Mouse (Mus musculus): ENCODE data around the gene Lars2. TPM values are rescaled to one million over a fixed set of nuclear protein-coding genes. Genes with fewer than 3 reads are reported as not detected.
"Not testable (repeated sequence)": the region's sequence is repeated elsewhere in the genome, so short reads cannot be mapped to it uniquely, and the experiment has no call there.

Lars2 gene
- 930 and 989 TPM in 2 replicates for polyA plus RNA-seq (2015; fragmentation: Nextera tagmentation; extraction: Ambion mirVana)

- Histone ChIP-seq H3K9ac (peak within 1 kb of the TSS; percentile 77), H3K4me2 (peak within 1 kb of the TSS; percentile 70), H3K4me3 (peak within 1 kb of the TSS; percentile 86), H3K4me1 (peaks cover 10% of the 10 kb centered on the region; the same call in 1 of the 2 replicates), H3K27ac (peak within 1 kb of the TSS; percentile 90), H3K36me3 (no peaks in the 10 kb centered on the region), H3K27me3 (no peaks in the 10 kb centered on the region), H3K9me3 (no peaks in the 10 kb centered on the region)
- WGBS: under 1% methylated on average over 35 of the region's 35 CpGs
- peak; percentile 98 for ATAC-seq (ENCODE audit: borderline replicate concordance, extremely low read depth, low FRiP score, low TSS enrichment)
These were observed at the start of gene Lars2 for GRCm38 (mm10) chr9:123366708-123367385. Lars2 (plus strand) TSS chr9:123366927.

- Histone ChIP-seq H3K4me3 (no peak overlapping the region), H3K27ac (no peak overlapping the region), H3K4me1 (no peaks in the 10 kb centered on the region), H3K9me3 (no peaks in the 10 kb centered on the region), H3K9ac (no peak overlapping the region), H3K4me2 (no peak overlapping the region), H3K36me3 (no peaks in the 10 kb centered on the region), H3K27me3 (no peaks in the 10 kb centered on the region)
- ATAC-seq (ENCODE audit: borderline replicate concordance, extremely low read depth, low FRiP score, low TSS enrichment): no peak
These were observed 40.6 kb upstream of the Lars2 start for GRCm38 (mm10) chr9:123326106-123326505.

- Histone ChIP-seq H3K4me1 (no peaks in the 10 kb centered on the region), H3K9me3 (no peaks in the 10 kb centered on the region), H3K36me3 (no peaks in the 10 kb centered on the region), H3K4me2 (no peak overlapping the region), H3K27ac (no peak overlapping the region), H3K4me3 (no peak overlapping the region), H3K27me3 (no peaks in the 10 kb centered on the region), H3K9ac (no peak overlapping the region)
- no peak for ATAC-seq (ENCODE audit: borderline replicate concordance, extremely low read depth, low FRiP score, low TSS enrichment)
- WGBS: 81% methylated on average over 3 of the region's 3 CpGs
These were observed 38.4 kb upstream of the Lars2 start for GRCm38 (mm10) chr9:123328336-123328735.

- no peak overlapping the region for H3K27ac ChIP-seq
- 89% methylated on average over 7 of the region's 7 CpGs for WGBS
- no peaks in the 10 kb centered on the region for H3K36me3 ChIP-seq
- no peaks in the 10 kb centered on the region for H3K9me3 ChIP-seq
- ATAC-seq (ENCODE audit: borderline replicate concordance, extremely low read depth, low FRiP score, low TSS enrichment): no peak
- H3K4me1 ChIP-seq: no peaks in the 10 kb centered on the region
- no peak overlapping the region for H3K4me3 ChIP-seq
- H3K9ac ChIP-seq: no peak overlapping the region
- no peaks in the 10 kb centered on the region for H3K27me3 ChIP-seq
- no peak overlapping the region for H3K4me2 ChIP-seq
These were observed 36.9 kb upstream of the Lars2 start for GRCm38 (mm10) chr9:123329831-123330230.

GRCm38 (mm10) chr9:123330271-123330670 lies 36.5 kb upstream of the Lars2 start:
- not testable (repeated sequence) for H3K27me3 ChIP-seq; H3K4me1 ChIP-seq; H3K4me3 ChIP-seq; H3K9me3 ChIP-seq; ATAC-seq (ENCODE audit: borderline replicate concordance, extremely low read depth, low FRiP score, low TSS enrichment); H3K27ac ChIP-seq; H3K36me3 ChIP-seq; H3K4me2 ChIP-seq; H3K9ac ChIP-seq
- 70% methylated on average over 1 of the region's 1 CpGs for WGBS

GRCm38 (mm10) chr9:123333479-123333878 lies 33.2 kb upstream of the Lars2 start:
- Histone ChIP-seq H3K4me1 (no peaks in the 10 kb centered on the region), H3K9me3 (no peaks in the 10 kb centered on the region), H3K36me3 (no peaks in the 10 kb centered on the region), H3K4me2 (no peak overlapping the region), H3K4me3 (no peak overlapping the region), H3K27ac (no peak overlapping the region), H3K27me3 (no peaks in the 10 kb centered on the region), H3K9ac (no peak overlapping the region)
- ATAC-seq (ENCODE audit: borderline replicate concordance, extremely low read depth, low FRiP score, low TSS enrichment): no peak
- 88% methylated on average over 2 of the region's 2 CpGs for WGBS

- Histone ChIP-seq H3K9me3 (no peaks in the 10 kb centered on the region), H3K4me1 (peaks cover 5% of the 10 kb centered on the region; the same call in 1 of the 2 replicates), H3K27me3 (no peaks in the 10 kb centered on the region), H3K4me2 (no peak overlapping the region), H3K27ac (no peak overlapping the region), H3K4me3 (no peak overlapping the region), H3K36me3 (no peaks in the 10 kb centered on the region), H3K9ac (no peak overlapping the region)
- ATAC-seq (ENCODE audit: borderline replicate concordance, extremely low read depth, low FRiP score, low TSS enrichment): no peak
- WGBS: 53% methylated on average over 5 of the region's 5 CpGs
These were observed 31.6 kb upstream of the Lars2 start for GRCm38 (mm10) chr9:123335044-123335670.

- Histone ChIP-seq H3K4me2 (no peak overlapping the region), H3K27me3 (no peaks in the 10 kb centered on the region), H3K36me3 (no peaks in the 10 kb centered on the region), H3K4me1 (peaks cover 13% of the 10 kb centered on the region; the same call in 1 of the 2 replicates), H3K4me3 (no peak overlapping the region), H3K9ac (no peak overlapping the region), H3K27ac (no peak overlapping the region), H3K9me3 (no peaks in the 10 kb centered on the region)
- no peak for ATAC-seq (ENCODE audit: borderline replicate concordance, extremely low read depth, low FRiP score, low TSS enrichment)
- 13% methylated on average over 3 of the region's 3 CpGs for WGBS
These were observed 27.0 kb upstream of the Lars2 start for GRCm38 (mm10) chr9:123339651-123340144.

GRCm38 (mm10) chr9:123341256-123341655 lies 25.5 kb upstream of the Lars2 start:
- ATAC-seq (ENCODE audit: borderline replicate concordance, extremely low read depth, low FRiP score, low TSS enrichment): no peak
- no peaks in the 10 kb centered on the region for H3K36me3 ChIP-seq
- H3K4me2 ChIP-seq: no peak overlapping the region
- no peaks in the 10 kb centered on the region for H3K9me3 ChIP-seq
- no peaks in the 10 kb centered on the region for H3K27me3 ChIP-seq
- no peak overlapping the region for H3K9ac ChIP-seq
- no peak overlapping the region for H3K4me3 ChIP-seq
- 50% methylated on average over 6 of the region's 6 CpGs for WGBS
- H3K27ac ChIP-seq: no peak overlapping the region
- peaks cover 13% of the 10 kb centered on the region; the same call in 1 of the 2 replicates for H3K4me1 ChIP-seq

- Histone ChIP-seq H3K36me3 (no peaks in the 10 kb centered on the region), H3K4me1 (peaks cover 13% of the 10 kb centered on the region; the same call in 1 of the 2 replicates), H3K4me3 (no peak overlapping the region), H3K9ac (no peak overlapping the region), H3K27me3 (no peaks in the 10 kb centered on the region), H3K27ac (no peak overlapping the region), H3K9me3 (no peaks in the 10 kb centered on the region), H3K4me2 (no peak overlapping the region)
- 47% methylated on average over 3 of the region's 3 CpGs for WGBS
- ATAC-seq (ENCODE audit: borderline replicate concordance, extremely low read depth, low FRiP score, low TSS enrichment): no peak
These were observed 23.7 kb upstream of the Lars2 start for GRCm38 (mm10) chr9:123343069-123343468.

GRCm38 (mm10) chr9:123349286-123349685 lies 17.4 kb upstream of the Lars2 start:
- H3K9me3 ChIP-seq; H3K36me3 ChIP-seq; H3K27me3 ChIP-seq; H3K9ac ChIP-seq; ATAC-seq (ENCODE audit: borderline replicate concordance, extremely low read depth, low FRiP score, low TSS enrichment); H3K27ac ChIP-seq; H3K4me1 ChIP-seq; H3K4me3 ChIP-seq; H3K4me2 ChIP-seq: not testable (repeated sequence)
- WGBS: 86% methylated on average over 1 of the region's 1 CpGs

- Histone ChIP-seq H3K9me3 (no peaks in the 10 kb centered on the region), H3K4me3 (no peak overlapping the region), H3K4me1 (no peaks in the 10 kb centered on the region), H3K27ac (no peak overlapping the region), H3K9ac (no peak overlapping the region), H3K27me3 (no peaks in the 10 kb centered on the region), H3K36me3 (no peaks in the 10 kb centered on the region), H3K4me2 (no peak overlapping the region)
- WGBS: 47% methylated on average over 3 of the region's 3 CpGs
- no peak for ATAC-seq (ENCODE audit: borderline replicate concordance, extremely low read depth, low FRiP score, low TSS enrichment)
These were observed 6.7 kb upstream of the Lars2 start for GRCm38 (mm10) chr9:123359981-123360380.

All from lung, embryonic 15.5 days (tissue).